Mouse (Mus musculus) brain, embryonic 14.5 days (tissue): ENCODE measurements around the gene Parp1.

Source experiments
- CTCF ChIP-seq: fragments of 200-500 bp; IDR thresholded peaks from 2 replicates; pipeline ENCODE4 v1.5.1; 2012; ENCODE audit warnings: inconsistent platforms, mild to moderate bottlenecking, moderate library complexity, borderline replicate concordance; ENCODE audit not compliant: insufficient read depth, insufficient read length; ENCODE audit errors: extremely low read depth
- POLR2A ChIP-seq: fragments of 200-500 bp; IDR thresholded peaks from 2 replicates; pipeline ENCODE4 v1.6.1; 2012; ENCODE audit warnings: mild to moderate bottlenecking, inconsistent platforms, borderline replicate concordance; ENCODE audit not compliant: poor library complexity, insufficient read depth, insufficient read length, severe bottlenecking; ENCODE audit errors: extremely low read depth

DNA sequence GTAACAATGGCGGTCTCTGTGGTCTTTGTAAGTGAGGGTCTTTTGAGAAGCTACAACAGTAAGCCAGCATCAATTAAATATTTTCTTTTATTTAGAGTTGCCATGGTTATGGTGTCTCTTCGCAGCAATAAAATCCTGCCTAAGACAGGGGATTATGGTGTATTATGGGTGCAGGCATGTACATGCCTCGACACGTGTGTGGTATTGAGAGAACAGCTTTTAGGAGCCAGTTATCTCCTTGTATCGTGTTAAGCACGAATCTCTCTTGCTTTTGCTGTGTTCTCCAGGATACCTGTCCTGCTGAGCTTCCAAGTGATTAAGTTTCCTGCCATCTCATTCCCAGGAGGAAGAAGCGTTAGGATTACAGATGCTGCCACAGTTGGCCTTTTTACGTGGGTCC lies 9.3 kb upstream of the Parp1 start:
- TF ChIP-seq CTCF, result no peak
- TF ChIP-seq POLR2A, result no peak
